Mouse (Mus musculus) hindbrain, postnatal 0 days (tissue): ENCODE results near the gene Nfat5. TPM values are rescaled to one million over a fixed set of nuclear protein-coding genes. Genes with fewer than 3 reads are reported as not detected.
A peak's percentile ranks its signal among the peaks of the same experiment; 100 is the strongest.

Experiments
- ATAC-seq: fragments of 200-750 bp; cut with Nextera tagmentation; 2 replicates; pipeline ENCODE4 v1.8.0; 2017; ENCODE audit warnings: mild to moderate bottlenecking, moderate TSS enrichment, moderate library complexity
- DNase-seq: peaks from one replicate; pipeline ENCODE4 v3.0.0-alpha.2; 2015; ENCODE audit warnings: low spot score
- H3K27ac ChIP-seq: fragments of 300-500 bp; sonication (generic); 2 replicates; pipeline ENCODE4 v1.5.1; 2014; ENCODE audit warnings: mild to moderate bottlenecking
- H3K27me3 ChIP-seq: fragments of 300-500 bp; sonication (generic); 2 replicates; pipeline ENCODE4 v1.6.1; 2014; ENCODE audit warnings: low read length, mixed read lengths; ENCODE audit not compliant: insufficient read depth
- H3K36me3 ChIP-seq: fragments of 300-500 bp; sonication (generic); 2 replicates; pipeline ENCODE4 v1.6.1; 2014; ENCODE audit warnings: low read length, mixed read lengths; ENCODE audit not compliant: insufficient read depth
- H3K4me1 ChIP-seq: fragments of 300-500 bp; sonication (generic); 2 replicates; pipeline ENCODE4 v1.6.1; 2014; ENCODE audit warnings: antibody characterized with exemption, low read length, mixed read lengths; ENCODE audit not compliant: insufficient read depth
- H3K4me2 ChIP-seq: fragments of 300-500 bp; sonication (generic); 2 replicates; pipeline ENCODE4 v1.6.1; 2014; ENCODE audit warnings: low read depth, mild to moderate bottlenecking, low read length, moderate library complexity, mixed read lengths
- H3K4me3 ChIP-seq: fragments of 300-500 bp; sonication (generic); 2 replicates; pipeline ENCODE4 v1.5.1; 2014; ENCODE audit warnings: low read length
- H3K9ac ChIP-seq: fragments of 300-500 bp; sonication (generic); replicated peaks from 2 replicates; pipeline ENCODE4 v1.6.1; 2014; ENCODE audit warnings: mild to moderate bottlenecking, low read length, moderate library complexity, mixed read lengths
- H3K9me3 ChIP-seq: fragments of 300-500 bp; sonication (generic); 2 replicates; pipeline ENCODE4 v1.6.1; 2016; ENCODE audit warnings: low read length, mixed read lengths
- CTCF ChIP-seq: IDR thresholded peaks from 2 replicates; pipeline ENCODE4 v1.5.1; 2016; ENCODE audit warnings: antibody characterized with exemption, control low read depth, low read depth
- WGBS: fragments of 180-500 bp; shearing (Covaris S2); extraction: QIAGEN DNeasy Blood & Tissue Kit; methylation state at CpG from one replicate; pipeline ENCODE4 v1.1.7; 2014; 5-methylcytosine and 5-hydroxymethylcytosine counted together
- polyA plus RNA-seq: library from polyadenylated mRNA; unstranded; fragments of >200 nt; fragmentation: Nextera tagmentation; extraction: Ambion mirVana; gene quantifications from 2 replicates; pipeline ENCODE4 v1.2.1, GENCODE M21; 2015
- total RNA-seq: library from RNA; depleted of rRNA; stranded (reverse); fragments of >200 nt; gene quantifications from 2 replicates; pipeline ENCODE4 v1.2.3, GENCODE M21; 2014

Gene Nfat5
- total and polyA plus RNA-seq, 2 experiments from 2014 or later, result 6.9 to 22.8 TPM

GRCm38 (mm10) chr8:107391136-107391516 is 97.9 kb downstream of the Nfat5 start:
- no peak overlapping the region for H3K4me2 ChIP-seq
- no peak for TF ChIP-seq CTCF
- no peaks in the 10 kb centered on the region for H3K9me3 ChIP-seq
- H3K27ac ChIP-seq, result no peak overlapping the region
- no peaks in the 10 kb centered on the region for H3K36me3 ChIP-seq
- peaks cover 4% of the 10 kb centered on the region; the same call in 1 of the 2 replicates for H3K4me1 ChIP-seq
- ATAC-seq (no peak), DNase-seq (no peak)
- WGBS, result 54% methylated on average over 4 of the region's 4 CpGs
- H3K27me3 ChIP-seq, result no peaks in the 10 kb centered on the region
- no peak overlapping the region for H3K4me3 ChIP-seq
- no peak overlapping the region for H3K9ac ChIP-seq

DNA sequence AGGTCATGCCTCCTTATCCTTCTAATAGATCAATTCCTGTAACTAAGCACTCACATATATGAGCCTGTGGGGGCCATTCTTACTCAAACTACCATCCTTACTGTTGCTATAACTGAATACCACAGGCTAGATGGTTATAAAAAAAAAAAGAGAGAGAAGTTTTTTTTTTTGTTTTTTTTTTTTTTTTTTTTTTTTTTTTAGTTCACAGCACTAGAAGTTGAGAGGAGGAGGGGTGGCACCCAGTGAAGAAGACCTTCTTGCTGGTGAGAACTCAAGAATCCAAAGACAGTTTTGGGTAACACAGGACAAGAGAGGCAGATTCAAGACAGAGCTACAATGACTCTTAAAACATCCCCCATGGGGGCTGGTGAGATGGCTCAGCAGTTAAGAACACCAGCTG is 102.1 kb downstream of the Nfat5 start:
- H3K36me3 ChIP-seq, result no peaks in the 10 kb centered on the region
- H3K4me3 ChIP-seq, result no peak overlapping the region
- no peaks in the 10 kb centered on the region for H3K4me1 ChIP-seq
- no peak overlapping the region for H3K27ac ChIP-seq
- ATAC-seq, result no peak
- no peak overlapping the region for H3K4me2 ChIP-seq
- no peak for TF ChIP-seq CTCF
- no peak overlapping the region for H3K9ac ChIP-seq
- H3K9me3 ChIP-seq, result no peaks in the 10 kb centered on the region
- H3K27me3 ChIP-seq, result no peaks in the 10 kb centered on the region
- no peak for DNase-seq

DNA sequence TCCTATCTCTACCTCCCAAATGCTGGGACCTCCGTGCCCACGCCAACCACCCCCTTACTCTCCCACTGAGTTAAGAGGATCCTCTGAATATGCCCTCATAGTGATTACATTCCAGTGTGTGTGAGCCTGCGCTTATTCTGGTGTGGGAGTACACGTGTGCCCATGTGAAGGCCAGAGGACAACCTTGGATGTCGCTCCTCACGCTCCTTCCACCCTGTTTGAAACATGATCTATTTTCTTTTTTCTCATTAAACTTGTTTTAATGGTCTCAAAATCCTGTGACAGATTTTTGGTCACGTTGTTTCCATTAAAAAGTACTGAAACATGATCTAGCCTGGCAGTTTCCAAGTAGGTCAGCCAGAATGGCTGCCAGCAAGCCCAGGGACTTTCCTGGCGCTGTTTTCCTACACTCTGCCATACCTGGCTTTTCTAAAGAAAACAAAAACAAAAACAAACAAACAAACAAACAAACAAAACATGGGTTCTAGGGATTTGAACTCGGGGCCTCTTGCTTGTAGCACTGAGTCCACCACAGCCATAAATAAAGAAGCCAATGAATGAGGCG is 102.9 kb downstream of the Nfat5 start:
- Histone ChIP-seq H3K4me1 (no peaks in the 10 kb centered on the region), H3K27ac (no peak overlapping the region), H3K27me3 (no peaks in the 10 kb centered on the region), H3K4me3 (no peak overlapping the region), H3K9me3 (no peaks in the 10 kb centered on the region), H3K4me2 (no peak overlapping the region), H3K36me3 (no peaks in the 10 kb centered on the region), H3K9ac (no peak overlapping the region)
- ATAC-seq, result no peak
- TF ChIP-seq CTCF, result no peak
- 87% methylated on average over 10 of the region's 10 CpGs for WGBS
- no peak for DNase-seq

- WGBS, result 60% methylated on average over 12 of the region's 12 CpGs
- no peak overlapping the region for H3K4me3 ChIP-seq
- TF ChIP-seq CTCF, result no peak
- no peak overlapping the region for H3K27ac ChIP-seq
- no peaks in the 10 kb centered on the region for H3K36me3 ChIP-seq
- no peaks in the 10 kb centered on the region for H3K27me3 ChIP-seq
- no peak for ATAC-seq
- H3K9me3 ChIP-seq, result no peaks in the 10 kb centered on the region
- no peaks in the 10 kb centered on the region for H3K4me1 ChIP-seq
- H3K4me2 ChIP-seq, result no peak overlapping the region
- no peak for DNase-seq
- no peak overlapping the region for H3K9ac ChIP-seq
Observed at GRCm38 (mm10) chr8:107397665-107398064, 104.4 kb downstream of the Nfat5 start.

DNA sequence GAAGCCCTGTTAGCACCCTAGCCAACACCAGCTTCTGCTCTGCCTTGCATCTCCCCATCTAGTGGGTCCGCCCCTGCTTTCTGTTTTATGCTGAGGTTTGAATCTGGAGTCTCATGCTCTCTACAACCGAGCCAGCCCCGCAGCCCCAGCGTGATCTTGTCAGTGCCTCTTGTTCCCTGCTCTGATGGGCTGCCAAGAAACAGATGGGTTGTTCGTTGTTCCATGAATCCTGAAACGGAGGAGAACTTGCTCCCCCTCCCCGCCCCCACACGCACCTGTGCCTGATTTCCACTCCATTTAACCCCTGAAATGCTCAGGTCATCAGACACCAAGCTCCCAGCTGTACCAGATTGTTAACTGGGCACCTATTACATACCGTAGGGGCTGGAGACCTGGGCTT is 106.2 kb downstream of the Nfat5 start:
- no peaks in the 10 kb centered on the region for H3K9me3 ChIP-seq
- H3K36me3 ChIP-seq, result no peaks in the 10 kb centered on the region
- H3K9ac ChIP-seq, result no peak overlapping the region
- DNase-seq (peak; percentile 71), ATAC-seq (no peak)
- H3K4me2 ChIP-seq, result no peak overlapping the region
- 0 out of 2 replicates have a peak, but pooled peaks cover 4% of the 10 kb centered on the region for H3K4me1 ChIP-seq
- no peaks in the 10 kb centered on the region for H3K27me3 ChIP-seq
- 23% methylated on average over 9 of the region's 9 CpGs for WGBS
- TF ChIP-seq CTCF, result no peak
- H3K4me3 ChIP-seq, result no peak overlapping the region
- H3K27ac ChIP-seq, result no peak overlapping the region; the same call in 1 of the 2 replicates

DNA sequence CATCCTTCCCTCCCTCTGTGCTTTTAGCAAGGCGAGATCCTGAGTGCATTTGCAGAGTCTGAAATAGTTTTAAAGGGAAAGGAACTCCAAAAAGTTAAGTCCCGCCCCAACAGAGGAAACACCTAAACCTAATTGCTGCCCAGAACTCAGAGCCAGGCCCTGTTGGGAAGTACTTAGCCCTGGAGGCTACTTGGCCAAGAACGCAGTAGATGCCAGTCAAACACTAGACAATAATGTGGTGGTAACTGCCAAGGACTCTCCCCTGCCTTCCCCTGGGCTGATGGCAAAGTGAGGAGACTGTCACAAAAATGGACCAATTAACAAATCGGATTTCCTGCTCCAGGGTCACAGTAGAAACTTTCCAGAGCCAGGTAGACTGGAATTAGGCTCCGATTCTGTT is 108.6 kb downstream of the Nfat5 start:
- Histone ChIP-seq H3K4me2 (no peak overlapping the region), H3K9me3 (no peaks in the 10 kb centered on the region), H3K4me1 (0 out of 2 replicates have a peak, but pooled peaks cover 4% of the 10 kb centered on the region), H3K36me3 (no peaks in the 10 kb centered on the region), H3K4me3 (no peak overlapping the region), H3K27me3 (no peaks in the 10 kb centered on the region), H3K9ac (no peak overlapping the region), H3K27ac (peak overlapping the region; percentile 76; the same call in 1 of the 2 replicates)
- DNase-seq, result no peak
- TF ChIP-seq CTCF, result no peak
- ATAC-seq, result no peak
- WGBS, result 75% methylated on average over 5 of the region's 5 CpGs

DNA sequence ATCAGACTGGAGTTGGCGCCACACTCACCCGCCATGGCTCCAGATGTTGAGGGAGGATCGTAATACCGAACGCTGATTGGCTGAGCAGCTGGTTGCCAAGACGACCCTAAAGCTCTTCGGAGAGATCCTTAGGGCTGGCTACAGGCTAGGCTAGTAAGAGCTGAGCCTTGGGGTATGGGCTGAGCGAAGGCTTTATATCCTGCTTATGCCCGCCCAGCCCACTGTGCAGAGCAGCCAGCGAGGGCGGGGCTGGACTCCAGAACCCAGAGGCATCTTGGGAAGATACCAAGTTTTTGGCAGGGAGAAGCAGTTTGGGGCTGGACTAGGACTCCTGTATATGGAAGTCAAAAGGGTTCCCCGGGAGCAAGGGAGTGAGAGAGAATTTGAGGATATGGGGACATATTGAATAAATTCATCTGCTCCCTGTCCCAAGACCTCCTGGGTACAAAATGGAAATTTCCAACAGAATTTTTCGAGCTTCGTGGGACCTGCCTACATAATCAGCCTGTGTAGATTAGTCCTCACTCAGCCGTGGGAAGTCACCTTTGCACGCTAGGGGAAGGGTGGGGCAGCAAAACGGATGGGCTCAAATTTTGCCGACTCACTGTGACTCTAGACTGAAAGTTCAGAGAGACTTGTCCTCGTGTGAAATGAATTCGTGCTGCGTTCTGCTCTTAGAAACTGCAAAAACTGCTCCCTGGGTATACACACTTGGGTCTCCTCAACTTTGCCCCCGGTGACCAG is 109.9 kb downstream of the Nfat5 start, which contains the start of gene Nqo1:
Gene Nqo1, minus strand, starts transcription at position 169 of the 744 bp plus-strand sequence.
- Histone ChIP-seq H3K9ac (peak within 1 kb of the TSS; percentile 33; the same call in 1 of the 2 replicates), H3K27me3 (no peaks in the 10 kb centered on the region), H3K36me3 (no peaks in the 10 kb centered on the region), H3K4me1 (0 out of 2 replicates have a peak, but pooled peaks cover 4% of the 10 kb centered on the region), H3K9me3 (no peaks in the 10 kb centered on the region), H3K27ac (peak within 1 kb of the TSS; percentile 76), H3K4me2 (peak within 1 kb of the TSS; percentile 62), H3K4me3 (peak within 1 kb of the TSS; percentile 37)
- peak; percentile 98 for ATAC-seq
- TF ChIP-seq CTCF, result no peak
- DNase-seq, result peak; percentile 89
- 11% methylated on average over 22 of the region's 22 CpGs for WGBS
